Mouse (Mus musculus) hindbrain, embryonic 11.5 days (tissue): ENCODE results near the gene Slc30a7. TPM values are rescaled to one million over a fixed set of nuclear protein-coding genes. Genes with fewer than 3 reads are reported as not detected.
A peak's percentile ranks its signal among the peaks of the same experiment; 100 is the strongest.

Experiments used
- ATAC-seq: fragments of 200-750 bp; cut with Nextera tagmentation; 2 replicates; pipeline ENCODE4 v1.8.0; 2017; ENCODE audit warnings: mild to moderate bottlenecking, moderate TSS enrichment, moderate library complexity; ENCODE audit not compliant: low FRiP score
- DNase-seq: peaks from one replicate; pipeline ENCODE4 v3.0.0-alpha.2; 2015; ENCODE audit warnings: low spot score
- H3K27ac ChIP-seq: fragments of 300-500 bp; sonication (generic); 2 replicates; pipeline ENCODE4 v1.5.1; 2014; ENCODE audit warnings: mild to moderate bottlenecking, low read depth, low read length
- H3K27me3 ChIP-seq: fragments of 300-500 bp; sonication (generic); 2 replicates; pipeline ENCODE4 v1.6.1; 2014; ENCODE audit warnings: mild to moderate bottlenecking, low read length, moderate library complexity, mixed read lengths; ENCODE audit not compliant: control insufficient read depth, insufficient read depth
- H3K36me3 ChIP-seq: fragments of 300-500 bp; sonication (generic); 2 replicates; pipeline ENCODE4 v1.6.1; 2014; ENCODE audit warnings: mild to moderate bottlenecking, low read length, moderate library complexity, mixed read lengths; ENCODE audit not compliant: control insufficient read depth, insufficient read depth
- H3K4me1 ChIP-seq: fragments of 300-500 bp; sonication (generic); replicated peaks from 2 replicates; pipeline ENCODE4 v1.6.1; 2014; ENCODE audit warnings: low read length, mixed read lengths; ENCODE audit not compliant: control insufficient read depth, insufficient read depth
- H3K4me2 ChIP-seq: fragments of 300-500 bp; sonication (generic); replicated peaks from 2 replicates; pipeline ENCODE4 v1.6.1; 2014; ENCODE audit warnings: mild to moderate bottlenecking, low read depth, low read length
- H3K4me3 ChIP-seq: fragments of 300-500 bp; sonication (generic); 2 replicates; pipeline ENCODE4 v1.5.1; 2014; ENCODE audit warnings: low read depth, low read length
- H3K9ac ChIP-seq: fragments of 300-500 bp; sonication (generic); 2 replicates; pipeline ENCODE4 v1.6.1; 2014; ENCODE audit warnings: low read depth, low read length
- H3K9me3 ChIP-seq: fragments of 300-500 bp; sonication (generic); 2 replicates; pipeline ENCODE4 v1.6.1; 2016; ENCODE audit warnings: low read length; ENCODE audit not compliant: control insufficient read depth
- WGBS: fragments of 180-500 bp; shearing (Covaris S2); extraction: QIAGEN DNeasy Blood & Tissue Kit; methylation state at CpG from one replicate; pipeline ENCODE4 v1.1.7; 2014; 5-methylcytosine and 5-hydroxymethylcytosine counted together
- polyA plus RNA-seq: library from polyadenylated mRNA; unstranded; fragments of >200 nt; fragmentation: Nextera tagmentation; extraction: Ambion mirVana; gene quantifications from 2 replicates; pipeline ENCODE4 v1.2.1, GENCODE M21; 2014

Gene Slc30a7
- polyA plus RNA-seq, result 29.3 and 31.2 TPM in 2 replicates

DNA sequence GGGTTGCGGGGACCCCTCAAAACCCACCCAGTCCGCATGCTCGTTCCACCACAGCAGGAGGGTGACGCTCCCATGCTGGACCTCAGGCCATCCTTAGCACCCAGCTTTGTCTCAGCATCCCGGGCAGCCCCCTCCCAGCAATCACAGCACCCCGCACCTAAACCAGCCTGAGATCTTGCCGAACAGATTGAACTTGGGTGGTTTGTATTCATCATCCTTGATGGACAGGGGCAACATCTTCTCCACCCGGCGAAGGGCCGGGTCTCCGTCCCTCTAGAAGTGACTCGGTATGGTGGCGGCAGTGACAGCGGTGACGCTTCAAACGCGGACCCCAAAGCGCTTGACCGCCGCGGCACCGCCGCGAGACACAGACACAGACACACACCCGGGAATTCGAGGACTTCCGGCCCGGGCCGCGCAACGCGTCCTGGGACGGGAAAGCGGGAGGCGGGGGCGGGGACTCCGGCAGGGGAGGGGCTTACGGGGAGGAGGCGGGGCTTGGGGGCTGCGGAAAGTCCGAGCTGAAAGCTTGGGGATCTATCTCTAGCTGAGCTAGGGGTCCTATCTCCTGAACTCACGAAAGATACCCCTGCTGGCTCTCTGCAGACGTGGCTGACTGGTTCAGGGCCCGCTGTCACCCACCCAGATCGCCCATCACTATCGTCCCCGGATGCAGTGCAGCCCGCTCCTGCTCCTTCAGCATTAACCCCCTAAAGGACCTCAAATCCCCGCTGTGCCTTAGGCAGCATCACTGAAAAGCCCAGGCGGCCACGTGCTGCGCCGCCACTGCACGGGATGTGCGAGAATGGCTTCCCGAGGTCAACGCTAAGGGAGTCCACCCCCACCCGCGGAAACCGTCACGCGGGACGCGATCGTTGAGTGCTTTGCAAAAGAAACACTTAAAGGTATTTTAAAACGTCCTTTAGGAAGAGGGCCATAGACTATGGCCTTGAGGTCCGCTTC lies at the start of gene Slc30a7, which contains the start of gene Extl2:
TSS of gene Slc30a7 (minus strand) at position 429 of the 963 bp plus-strand sequence.
TSS of gene Extl2 (plus strand) at position 485 of the 963 bp plus-strand sequence.
- under 1% methylated on average over 62 of the region's 67 CpGs for WGBS
- Histone ChIP-seq H3K27me3 (no peaks in the 10 kb centered on the region), H3K4me1 (no peaks in the 10 kb centered on the region), H3K4me3 (peak within 1 kb of the TSS; percentile 91), H3K36me3 (no peaks in the 10 kb centered on the region), H3K9ac (peak within 1 kb of the TSS; percentile 88), H3K4me2 (peak within 1 kb of the TSS; percentile 92), H3K27ac (peak within 1 kb of the TSS; percentile 79), H3K9me3 (no peaks in the 10 kb centered on the region)
- peak; percentile 95 for ATAC-seq
- DNase-seq, result peak; percentile 91

DNA sequence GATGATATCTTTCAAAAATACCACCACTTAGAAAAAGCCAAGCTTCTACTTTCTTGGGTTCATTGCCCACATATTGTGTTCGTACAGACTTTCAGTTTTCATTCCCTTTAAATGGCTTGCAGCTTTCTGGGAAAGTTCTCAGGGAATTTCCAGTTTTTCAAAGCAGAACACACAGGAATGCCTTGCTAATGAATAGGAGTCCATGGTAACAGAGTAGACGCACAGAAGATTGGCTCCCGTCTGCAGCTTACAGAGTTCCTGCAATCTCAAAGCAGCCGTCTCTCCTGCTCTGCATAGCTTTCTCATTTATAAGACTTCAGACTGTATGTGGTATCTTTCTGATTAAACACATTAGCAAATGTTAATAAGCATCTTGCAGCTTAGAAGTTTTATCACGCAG lies 39.8 kb upstream of the Slc30a7 start:
- ATAC-seq (0 out of 2 replicates have a peak, but pooled peaks have one; percentile 47), DNase-seq (no peak)
- no peaks in the 10 kb centered on the region for H3K36me3 ChIP-seq
- no peak overlapping the region for H3K9ac ChIP-seq
- H3K27me3 ChIP-seq, result no peaks in the 10 kb centered on the region
- WGBS, result 62% methylated on average over 5 of the region's 5 CpGs
- H3K4me3 ChIP-seq, result no peak overlapping the region
- H3K9me3 ChIP-seq, result no peaks in the 10 kb centered on the region
- H3K4me1 ChIP-seq, result no peaks in the 10 kb centered on the region
- no peak overlapping the region for H3K4me2 ChIP-seq
- H3K27ac ChIP-seq, result no peak overlapping the region

DNA sequence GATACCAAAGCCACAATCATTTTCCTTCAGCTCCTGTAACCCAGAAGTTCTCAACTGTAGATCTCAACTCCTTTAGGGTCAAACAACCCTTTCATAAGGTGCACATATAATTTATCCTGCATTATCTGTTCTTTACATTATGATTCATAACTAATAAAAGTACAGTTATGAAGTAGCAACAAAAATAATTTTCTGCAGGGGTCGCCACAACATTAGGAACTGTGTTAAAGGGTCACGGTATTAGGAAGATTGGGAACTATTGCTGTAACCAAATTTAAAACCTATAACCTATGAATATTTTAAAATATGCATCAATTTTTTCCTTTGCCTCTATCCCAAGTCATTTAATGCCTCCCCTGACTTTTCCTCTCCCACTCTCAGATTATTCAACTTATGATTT lies 38.8 kb upstream of the Slc30a7 start:
- Histone ChIP-seq H3K27ac (no peak overlapping the region), H3K4me3 (no peak overlapping the region), H3K9ac (no peak overlapping the region), H3K36me3 (no peaks in the 10 kb centered on the region), H3K4me1 (no peaks in the 10 kb centered on the region), H3K9me3 (no peaks in the 10 kb centered on the region), H3K4me2 (no peak overlapping the region), H3K27me3 (no peaks in the 10 kb centered on the region)
- 91% methylated on average over 2 of the region's 2 CpGs for WGBS
- DNase-seq (no peak), ATAC-seq (no peak)

DNA sequence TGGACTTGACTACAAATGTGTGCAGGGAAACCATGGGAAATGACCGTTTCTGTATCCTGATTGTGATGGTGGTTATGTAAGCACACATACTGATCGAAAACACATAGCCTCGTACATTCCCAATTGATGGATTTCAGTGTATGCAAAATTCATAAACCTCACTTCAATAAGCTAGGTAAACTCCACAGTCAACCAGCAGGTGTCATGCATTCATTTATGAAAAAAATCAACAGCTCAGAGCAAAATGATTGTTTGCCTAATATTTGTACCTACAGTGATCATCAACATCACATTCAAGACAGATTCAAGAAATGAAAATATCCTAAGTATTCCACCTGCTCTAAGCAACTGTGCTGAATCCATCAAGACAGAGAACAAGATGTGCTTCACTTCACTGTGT lies 33.6 kb upstream of the Slc30a7 start:
- WGBS, result 94% methylated on average over 3 of the region's 3 CpGs
- ATAC-seq, result no peak
- H3K4me2 ChIP-seq, result no peak overlapping the region

DNA sequence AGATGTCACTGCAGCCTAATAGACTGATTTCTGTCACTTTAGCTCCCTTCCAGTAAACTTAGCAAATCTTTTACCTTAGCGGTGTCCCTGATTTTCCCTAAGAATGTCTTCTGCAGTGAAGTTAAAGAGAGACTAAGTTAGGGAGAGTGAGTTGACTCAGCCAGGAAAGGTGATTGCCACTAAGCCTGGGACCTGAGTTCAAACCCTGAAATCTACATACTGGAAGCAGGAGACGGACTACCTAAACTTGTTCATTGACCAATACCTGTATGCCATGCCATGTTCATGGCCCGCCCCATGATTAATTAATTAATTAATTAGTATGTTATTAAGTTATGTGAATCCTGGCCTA lies 26.6 kb upstream of the Slc30a7 start:
- Histone ChIP-seq H3K27me3 (no peaks in the 10 kb centered on the region), H3K9me3 (no peaks in the 10 kb centered on the region), H3K4me1 (no peaks in the 10 kb centered on the region), H3K4me3 (no peak overlapping the region), H3K9ac (no peak overlapping the region), H3K36me3 (no peaks in the 10 kb centered on the region), H3K4me2 (no peak overlapping the region), H3K27ac (no peak overlapping the region)
- 63% methylated on average over 3 of the region's 3 CpGs for WGBS
- peak; percentile 60; the same call in 1 of the 2 replicates for ATAC-seq
- DNase-seq, result peak; percentile 76

More for the DNA sequence above, 33.6 kb upstream of the Slc30a7 start:
- Histone ChIP-seq H3K4me1 (no peaks in the 10 kb centered on the region), H3K9me3 (no peaks in the 10 kb centered on the region), H3K27ac (no peak overlapping the region), H3K27me3 (no peaks in the 10 kb centered on the region), H3K9ac (no peak overlapping the region), H3K4me3 (no peak overlapping the region), H3K36me3 (no peaks in the 10 kb centered on the region)
- no peak for DNase-seq

DNA sequence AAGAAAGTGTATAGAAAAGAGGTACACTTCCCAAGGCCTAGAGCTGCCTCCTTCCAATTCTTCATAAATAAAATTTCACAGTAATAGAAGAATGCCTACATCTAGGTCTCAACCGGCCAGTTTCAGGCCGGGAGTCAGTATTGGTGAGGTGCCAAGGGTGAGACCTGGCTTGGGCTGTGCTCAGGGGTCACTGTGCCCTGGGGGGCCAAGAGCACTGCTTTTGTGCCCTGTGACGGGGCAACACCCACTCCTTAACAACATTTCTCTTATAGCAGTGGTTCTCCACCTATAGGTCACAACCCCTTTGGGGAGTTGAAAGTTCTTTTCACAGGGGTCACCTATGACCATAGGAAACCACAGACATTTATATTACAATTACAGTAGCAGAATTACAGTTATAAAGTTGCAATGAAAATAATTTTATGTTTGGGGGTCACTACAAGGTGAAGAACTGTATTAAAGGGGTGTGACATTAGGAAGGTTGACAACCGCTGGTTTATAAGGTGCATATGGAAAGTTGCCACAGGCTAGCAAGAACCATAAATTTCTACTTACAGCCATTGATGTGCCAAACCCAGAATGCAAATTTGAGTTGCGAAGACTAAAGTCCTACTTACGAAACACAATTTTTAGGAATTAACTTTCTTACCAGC lies 26.1 kb upstream of the Slc30a7 start:
- Histone ChIP-seq H3K27me3 (no peaks in the 10 kb centered on the region), H3K27ac (no peak overlapping the region), H3K36me3 (no peaks in the 10 kb centered on the region), H3K4me1 (no peaks in the 10 kb centered on the region), H3K9me3 (no peaks in the 10 kb centered on the region), H3K4me3 (no peak overlapping the region), H3K9ac (no peak overlapping the region), H3K4me2 (no peak overlapping the region)
- ATAC-seq (peak; percentile 33; the same call in 1 of the 2 replicates), DNase-seq (no peak)
- 59% methylated on average over 6 of the region's 6 CpGs for WGBS

DNA sequence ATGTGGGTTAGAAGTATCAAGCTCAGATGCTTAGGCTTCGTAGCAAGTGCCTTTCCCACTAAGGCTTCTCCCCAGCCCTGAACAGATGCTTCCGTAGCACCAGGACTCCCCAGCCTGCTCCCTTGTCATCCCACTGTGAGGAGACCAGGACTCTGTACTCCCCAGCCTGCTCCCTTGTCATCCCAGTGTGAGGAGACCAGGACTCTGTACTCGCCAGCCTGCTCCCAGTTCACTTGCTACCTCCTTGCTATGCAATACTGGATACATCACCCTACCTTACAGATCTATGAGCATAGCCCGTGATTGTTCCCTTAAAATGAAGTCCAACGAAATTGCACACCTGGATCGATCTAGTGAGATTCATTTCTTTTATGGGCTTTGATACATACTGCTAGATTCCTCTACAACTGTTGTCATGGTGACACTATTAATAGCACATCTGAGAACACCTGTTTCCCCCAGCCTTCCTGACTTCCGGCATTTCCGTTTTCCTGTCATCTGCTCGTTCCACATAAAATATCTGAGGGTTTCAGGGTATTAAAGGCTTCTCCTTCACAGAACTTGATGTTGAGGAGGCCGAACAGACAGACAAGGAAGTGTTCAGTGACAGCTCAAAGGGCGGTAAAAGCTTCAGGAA lies 23.1 kb upstream of the Slc30a7 start:
- Histone ChIP-seq H3K27ac (no peak overlapping the region), H3K9me3 (no peaks in the 10 kb centered on the region), H3K9ac (no peak overlapping the region), H3K36me3 (no peaks in the 10 kb centered on the region), H3K4me2 (no peak overlapping the region), H3K27me3 (no peaks in the 10 kb centered on the region), H3K4me1 (no peaks in the 10 kb centered on the region), H3K4me3 (no peak overlapping the region)
- ATAC-seq, result no peak
- DNase-seq, result no peak
- 82% methylated on average over 11 of the region's 11 CpGs for WGBS

DNA sequence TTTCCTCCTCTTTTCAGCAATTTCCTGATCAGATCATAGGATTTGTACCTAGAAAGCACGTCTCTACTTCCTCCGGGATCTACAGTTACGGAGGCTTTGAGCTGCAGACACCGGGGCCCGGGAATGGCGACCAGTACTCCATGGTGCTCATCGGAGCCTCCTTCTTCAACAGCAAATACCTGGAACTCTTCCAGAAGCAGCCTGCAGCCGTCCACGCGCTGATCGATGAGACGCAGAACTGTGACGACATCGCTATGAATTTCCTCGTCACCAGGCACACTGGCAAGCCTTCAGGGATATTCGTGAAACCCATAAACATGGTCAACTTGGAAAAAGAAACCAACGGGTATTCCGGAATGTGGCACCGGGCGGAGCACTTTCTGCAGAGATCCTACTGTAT lies 19.8 kb upstream of the Slc30a7 start:
- H3K9ac ChIP-seq, result no peak overlapping the region
- WGBS, result 96% methylated on average over 20 of the region's 20 CpGs
- no peak for ATAC-seq
- H3K27me3 ChIP-seq, result no peaks in the 10 kb centered on the region
- H3K4me1 ChIP-seq, result no peaks in the 10 kb centered on the region
- H3K27ac ChIP-seq, result no peak overlapping the region
- H3K4me3 ChIP-seq, result no peak overlapping the region
- no peaks in the 10 kb centered on the region for H3K36me3 ChIP-seq
- H3K9me3 ChIP-seq, result no peaks in the 10 kb centered on the region
- H3K4me2 ChIP-seq, result no peak overlapping the region
- no peak for DNase-seq
